Mouse (Mus musculus) retina, embryonic 14.5 days (tissue): ENCODE data around the gene Serpinb12.
"Not testable (repeated sequence)": the region's sequence is repeated elsewhere in the genome, so short reads cannot be mapped to it uniquely, and the experiment has no call there.

Experiments
- DNase-seq: peaks from one replicate; pipeline ENCODE4 v3.0.0-alpha.2; 2015; ENCODE audit warnings: low spot score

Serpinb12 gene

GRCm38 (mm10) chr1:106934265-106934664 is at the start of gene Serpinb12:
Gene Serpinb12 (plus strand): TSS chr1:106934449.
- no peak for DNase-seq

- DNase-seq: not testable (repeated sequence)
Observed at GRCm38 (mm10) chr1:106895142-106895541, 39.1 kb upstream of the Serpinb12 start.

GRCm38 (mm10) chr1:106901406-106901805 is 32.8 kb upstream of the Serpinb12 start:
- DNase-seq: peak; percentile 49

DNA sequence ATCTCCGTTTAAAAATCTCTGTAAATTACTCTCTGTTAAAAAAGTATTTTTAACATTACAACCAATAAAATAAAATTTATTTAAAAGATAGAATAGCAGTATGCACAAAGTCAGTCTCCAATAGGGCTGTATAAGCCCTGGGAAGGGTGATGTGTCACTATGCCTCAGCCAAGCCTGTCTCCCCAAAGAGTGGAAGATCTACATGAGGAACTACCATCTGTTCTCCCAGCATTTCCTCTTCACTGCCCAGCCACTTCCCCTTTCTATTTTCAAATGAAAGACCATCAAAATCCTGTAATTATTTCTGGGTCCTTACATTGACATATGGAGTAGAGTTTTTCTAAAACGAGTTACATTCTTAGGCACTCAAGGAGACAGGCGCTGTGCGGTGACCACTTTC is 2.3 kb upstream of the Serpinb12 start:
- DNase-seq: no peak

GRCm38 (mm10) chr1:106933658-106934057 is 591 bp upstream of the Serpinb12 start:
- no peak for DNase-seq

DNA sequence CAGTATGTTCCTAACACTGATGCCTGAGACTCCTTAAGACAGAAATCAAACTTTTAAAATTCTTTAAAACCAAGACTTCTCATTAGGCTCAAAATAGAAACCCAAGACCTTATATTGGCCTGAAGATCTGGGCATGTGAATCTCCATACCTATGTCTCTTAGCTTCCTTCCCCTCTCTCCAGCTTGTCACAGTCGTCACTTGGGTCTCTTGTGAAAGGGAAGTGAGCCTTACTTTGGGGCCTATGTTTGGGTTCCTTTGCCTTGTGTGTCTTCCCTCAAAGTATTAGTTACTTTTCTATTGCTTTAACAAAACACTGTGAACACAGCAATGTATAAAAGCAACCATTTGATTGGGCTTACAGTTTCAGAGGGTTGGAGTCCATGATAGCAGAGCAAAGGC is 13.0 kb downstream of the Serpinb12 start:
- DNase-seq: no peak

- DNase-seq: no peak
Observed at GRCm38 (mm10) chr1:106959981-106960380, 25.7 kb downstream of the Serpinb12 start.

GRCm38 (mm10) chr1:106961023-106961422 is 26.8 kb downstream of the Serpinb12 start:
- DNase-seq: no peak

DNA sequence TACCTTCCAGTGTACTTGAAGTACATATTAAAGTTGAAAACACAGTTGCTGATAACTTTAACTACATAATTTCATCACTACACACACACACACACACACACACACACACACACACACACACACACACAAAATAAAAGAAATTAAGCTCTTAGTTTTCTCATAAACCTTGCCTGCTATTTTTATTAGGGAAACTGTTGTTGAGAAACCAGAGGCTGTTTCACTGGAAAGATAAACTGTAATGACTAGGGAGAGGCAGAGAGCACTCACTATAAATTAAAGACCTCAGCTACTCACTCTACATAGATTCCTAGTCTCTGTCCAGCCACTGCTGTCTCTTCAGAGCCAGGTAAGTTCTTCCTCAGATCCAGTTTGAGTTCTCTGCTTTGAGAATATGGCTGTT is 46.4 kb downstream of the Serpinb12 start, which contains the start of gene Serpinb13:
Serpinb13 (plus strand) TSS at position 301 of the 400 bp plus-strand sequence.
- DNase-seq: no peak

DNA sequence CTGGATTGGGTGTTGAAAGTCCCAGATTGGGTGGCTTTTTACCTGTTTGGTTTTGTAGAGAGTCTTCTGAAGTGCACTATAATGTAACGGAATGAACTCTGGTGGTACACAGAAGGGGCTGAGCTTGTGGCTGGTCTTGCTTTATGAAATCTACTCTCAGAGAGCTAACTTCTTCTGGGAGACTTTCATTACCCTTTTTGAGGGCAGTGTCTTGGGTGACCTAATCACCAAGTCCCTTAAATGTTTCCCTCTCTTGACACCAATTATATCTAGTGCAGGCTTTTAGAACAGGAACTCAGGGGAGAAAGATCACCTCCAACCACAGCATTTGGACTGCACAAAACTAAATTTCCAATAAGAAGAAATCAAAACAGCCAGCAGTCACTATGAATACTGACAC is 48.8 kb downstream of the Serpinb12 start:
- no peak for DNase-seq

- DNase-seq: no peak
Observed at GRCm38 (mm10) chr1:106983865-106984264, 49.6 kb downstream of the Serpinb12 start.

- no peak for DNase-seq
Observed at GRCm38 (mm10) chr1:107000424-107000823, 66.2 kb downstream of the Serpinb12 start.

GRCm38 (mm10) chr1:107001754-107002153 is 67.5 kb downstream of the Serpinb12 start:
- no peak for DNase-seq

DNA sequence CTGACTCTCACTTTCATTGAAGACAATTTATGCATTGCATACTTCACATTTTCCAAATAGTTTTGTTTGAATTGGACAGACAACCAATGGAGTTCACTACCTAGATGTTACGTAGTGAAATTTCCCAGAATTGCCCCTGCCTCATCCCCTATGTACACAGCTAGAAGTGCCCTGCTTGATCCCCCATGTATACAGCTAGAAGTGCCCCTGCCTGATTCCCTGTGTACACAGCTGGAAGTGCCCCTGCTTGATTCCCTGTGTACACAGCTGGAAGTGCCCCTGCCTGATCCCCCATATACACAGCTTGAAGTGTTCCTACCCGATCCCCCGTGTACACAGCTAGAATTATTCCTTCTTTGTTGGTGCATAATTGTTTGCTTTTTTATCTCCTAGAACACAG is 72.1 kb downstream of the Serpinb12 start:
- DNase-seq: no peak
